Mouse (Mus musculus): ENCODE data around the gene Smoc1. TPM values are rescaled to one million over a fixed set of nuclear protein-coding genes. Genes with fewer than 3 reads are reported as not detected.

Gene Smoc1
- polyA plus RNA-seq, 1 experiment: 0.19 TPM

DNA sequence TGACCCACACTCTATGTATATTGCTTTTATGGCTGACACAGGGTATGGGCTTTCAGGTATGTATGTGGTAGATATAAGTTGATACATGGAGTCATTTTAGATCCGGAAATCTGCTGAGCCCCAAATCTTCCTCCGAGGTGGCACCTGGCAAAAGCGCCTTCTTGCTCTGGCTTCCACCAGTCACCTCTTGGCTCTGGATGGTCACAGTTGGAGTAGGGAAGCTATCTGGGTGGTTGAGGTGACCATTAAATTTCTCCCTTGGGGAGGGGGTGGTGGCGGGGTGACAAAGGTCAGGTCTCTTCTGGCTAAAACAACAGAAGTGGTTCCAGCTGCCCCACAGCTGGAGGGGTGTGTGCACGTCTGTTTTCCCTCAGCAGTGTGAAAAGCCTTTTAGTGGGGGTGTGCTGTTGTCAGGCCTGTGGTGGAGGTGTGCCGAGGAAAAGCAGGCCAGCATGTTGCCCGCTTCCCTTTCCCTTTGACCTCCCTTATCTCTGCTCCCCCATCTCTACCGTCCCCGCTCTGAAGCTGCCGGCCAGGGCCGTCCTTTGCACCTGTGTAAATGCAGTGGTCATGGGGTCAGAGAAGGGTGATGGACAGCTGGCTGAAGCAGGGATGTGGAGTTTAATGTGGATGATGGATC, 68.3 kb downstream of the Smoc1 start:
- Histone ChIP-seq H3K27me3 (ENCODE audit: control insufficient read depth, insufficient read depth, insufficient read length) (peaks cover 22% of the 10 kb centered on the region), H3K79me2 (ENCODE audit: control insufficient read depth, insufficient read depth) (no peaks in the 10 kb centered on the region), H3K4me3 (no peak overlapping the region), H3K4me2 (ENCODE audit: low read depth) (no peak overlapping the region), H3ac (ENCODE audit: control insufficient read depth, insufficient read length) (no peak overlapping the region), H3K36me3 (ENCODE audit: control insufficient read depth, insufficient read depth) (no peaks in the 10 kb centered on the region)
- TF ChIP-seq TCF12 (IDR thresholded peaks at IDR 0.05; ENCODE audit: insufficient read depth, poor library complexity, severe bottlenecking): no peak
- no peak for TF ChIP-seq MYOD1 (IDR thresholded peaks at IDR 0.05; ENCODE audit: control insufficient read depth in 1 of 3, insufficient read length in 2 of 3, low read depth in 2 of 3)
- no peak for TF ChIP-seq MAX (IDR thresholded peaks at IDR 0.05; ENCODE audit: low read depth)
- no peak for TF ChIP-seq REST (IDR thresholded peaks at IDR 0.05; ENCODE audit: insufficient read depth, insufficient read length)
- TF ChIP-seq MYOG (IDR thresholded peaks at IDR 0.05; ENCODE audit: control insufficient read depth in 1 of 3, insufficient read depth in 1 of 3, insufficient read length in 2 of 3, low read depth in 2 of 3): no peak
- TF ChIP-seq SRF (IDR thresholded peaks at IDR 0.05; ENCODE audit: control insufficient read depth, insufficient read length, low read depth): no peak
- TF ChIP-seq USF1 (IDR thresholded peaks at IDR 0.05; ENCODE audit: low read depth): no peak
- TF ChIP-seq POLR2A (IDR thresholded peaks at IDR 0.05; ENCODE audit: insufficient read length, low read depth): no peak
- no peak for TF ChIP-seq POLR2AphosphoS2 (IDR thresholded peaks at IDR 0.05; ENCODE audit: insufficient read length, low read depth)
- TF ChIP-seq TCF3 (IDR thresholded peaks at IDR 0.05; ENCODE audit: insufficient read length, low read depth): no peak

DNA sequence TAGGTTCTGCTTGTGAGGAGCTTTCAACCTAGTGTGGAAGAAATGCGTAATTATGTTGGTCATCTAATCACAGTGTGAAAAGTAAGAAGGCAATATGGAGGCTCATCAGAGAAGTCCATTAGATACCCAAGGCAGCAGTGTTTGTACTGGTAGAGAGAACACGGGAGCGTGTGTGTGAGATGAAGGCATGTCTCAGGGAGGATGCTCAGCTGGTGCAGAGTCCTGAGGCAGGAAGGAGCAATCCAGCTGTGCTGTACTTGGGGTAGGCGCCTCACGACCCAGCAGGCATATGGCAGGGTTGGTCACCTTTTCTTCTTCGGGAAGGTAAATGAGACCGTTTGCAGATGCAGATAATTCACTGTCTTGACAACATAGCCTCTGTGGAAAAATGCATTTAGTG, 70.7 kb downstream of the Smoc1 start:
- TF ChIP-seq TCF3 (IDR thresholded peaks at IDR 0.05; ENCODE audit: insufficient read length, low read depth) (no peak), CEBPB (IDR thresholded peaks at IDR 0.05; ENCODE audit: insufficient read depth, poor library complexity, severe bottlenecking) (no peak), MAX (IDR thresholded peaks at IDR 0.05; ENCODE audit: low read depth) (no peak), POLR2A (IDR thresholded peaks at IDR 0.05; ENCODE audit: insufficient read length, low read depth) (no peak), REST (IDR thresholded peaks at IDR 0.05; ENCODE audit: insufficient read depth, insufficient read length) (no peak), MYOG (IDR thresholded peaks at IDR 0.05; ENCODE audit: control insufficient read depth in 1 of 3, insufficient read depth in 1 of 3, insufficient read length in 2 of 3, low read depth in 2 of 3) (no peak), MYOD1 (IDR thresholded peaks at IDR 0.05; ENCODE audit: control insufficient read depth in 1 of 3, insufficient read length in 2 of 3, low read depth in 2 of 3) (no peak), E2F4 (IDR thresholded peaks at IDR 0.05; ENCODE audit: insufficient read depth) (no peak), POLR2AphosphoS2 (IDR thresholded peaks at IDR 0.05; ENCODE audit: insufficient read length, low read depth) (no peak), USF1 (IDR thresholded peaks at IDR 0.05; ENCODE audit: low read depth) (no peak), SRF (IDR thresholded peaks at IDR 0.05; ENCODE audit: control insufficient read depth, insufficient read length, low read depth) (no peak)
- H3K27me3 ChIP-seq (ENCODE audit: control insufficient read depth, insufficient read depth, insufficient read length): peaks cover 10% of the 10 kb centered on the region
- H3K4me3 ChIP-seq: no peak overlapping the region
- H3K36me3 ChIP-seq (ENCODE audit: control insufficient read depth, insufficient read depth): no peaks in the 10 kb centered on the region
- H3ac ChIP-seq (ENCODE audit: control insufficient read depth, insufficient read length): no peak overlapping the region
- no peak overlapping the region for H3K4me2 ChIP-seq (ENCODE audit: low read depth)
- H3K79me2 ChIP-seq (ENCODE audit: control insufficient read depth, insufficient read depth): no peaks in the 10 kb centered on the region

DNA sequence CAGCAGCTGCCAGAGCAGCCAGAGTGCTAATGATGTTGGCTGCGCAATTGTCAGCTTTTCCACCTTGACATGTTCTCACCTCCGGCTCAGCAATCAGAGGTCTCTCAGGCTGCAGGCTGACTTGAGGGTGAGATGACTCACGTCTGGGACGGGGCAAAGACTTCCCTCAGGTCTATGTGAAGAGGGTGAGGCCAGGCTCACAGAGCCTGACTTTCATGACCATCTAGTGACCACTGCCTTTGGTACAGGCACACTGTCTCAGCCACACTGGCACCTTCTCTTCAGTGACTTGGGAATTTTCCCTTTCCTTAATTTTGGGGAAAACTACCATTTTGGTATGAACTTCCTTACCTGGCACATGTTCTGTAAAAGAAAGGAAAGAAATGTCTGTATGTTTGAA, 71.1 kb downstream of the Smoc1 start:
- Histone ChIP-seq H3K27me3 (ENCODE audit: control insufficient read depth, insufficient read depth, insufficient read length) (peaks cover 8% of the 10 kb centered on the region), H3K4me2 (ENCODE audit: low read depth) (no peak overlapping the region), H3K79me2 (ENCODE audit: control insufficient read depth, insufficient read depth) (no peaks in the 10 kb centered on the region), H3K36me3 (ENCODE audit: control insufficient read depth, insufficient read depth) (no peaks in the 10 kb centered on the region), H3ac (ENCODE audit: control insufficient read depth, insufficient read length) (no peak overlapping the region), H3K4me3 (no peak overlapping the region)
- TF ChIP-seq MAX (IDR thresholded peaks at IDR 0.05; ENCODE audit: low read depth) (no peak), TCF12 (IDR thresholded peaks at IDR 0.05; ENCODE audit: insufficient read depth, poor library complexity, severe bottlenecking) (no peak), SRF (IDR thresholded peaks at IDR 0.05; ENCODE audit: control insufficient read depth, insufficient read length, low read depth) (no peak), CEBPB (IDR thresholded peaks at IDR 0.05; ENCODE audit: insufficient read depth, poor library complexity, severe bottlenecking) (no peak), USF1 (IDR thresholded peaks at IDR 0.05; ENCODE audit: low read depth) (no peak), MYOD1 (IDR thresholded peaks at IDR 0.05; ENCODE audit: control insufficient read depth in 1 of 3, insufficient read length in 2 of 3, low read depth in 2 of 3) (no peak), TCF3 (IDR thresholded peaks at IDR 0.05; ENCODE audit: insufficient read length, low read depth) (no peak), POLR2AphosphoS2 (IDR thresholded peaks at IDR 0.05; ENCODE audit: insufficient read length, low read depth) (no peak), E2F4 (IDR thresholded peaks at IDR 0.05; ENCODE audit: insufficient read depth) (no peak), REST (IDR thresholded peaks at IDR 0.05; ENCODE audit: insufficient read depth, insufficient read length) (no peak), POLR2A (IDR thresholded peaks at IDR 0.05; ENCODE audit: insufficient read length, low read depth) (no peak), MYOG (IDR thresholded peaks at IDR 0.05; ENCODE audit: control insufficient read depth in 1 of 3, insufficient read depth in 1 of 3, insufficient read length in 2 of 3, low read depth in 2 of 3) (no peak)

DNA sequence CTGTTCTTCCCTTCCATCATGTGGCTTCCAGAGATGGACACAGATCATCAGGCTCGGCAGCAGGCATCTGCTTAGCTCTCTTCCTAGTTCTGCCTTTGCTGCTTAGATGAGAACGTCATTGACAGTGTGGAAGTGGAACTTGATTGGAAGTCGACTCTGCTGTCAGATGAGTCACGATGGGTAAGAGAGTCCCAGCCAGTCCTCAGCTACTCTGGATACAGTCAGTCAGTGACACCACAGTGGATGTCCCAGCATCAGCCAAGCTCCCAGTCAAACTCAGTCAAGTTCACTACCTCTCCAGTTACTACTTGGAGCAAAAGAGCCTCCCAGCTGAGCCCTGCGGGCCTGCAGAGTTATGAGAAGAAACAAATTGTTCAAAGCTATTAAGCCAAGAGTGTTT, 72.6 kb downstream of the Smoc1 start:
- Histone ChIP-seq H3ac (ENCODE audit: control insufficient read depth, insufficient read length) (no peak overlapping the region), H3K27me3 (ENCODE audit: control insufficient read depth, insufficient read depth, insufficient read length) (peaks cover 8% of the 10 kb centered on the region), H3K79me2 (ENCODE audit: control insufficient read depth, insufficient read depth) (no peaks in the 10 kb centered on the region), H3K36me3 (ENCODE audit: control insufficient read depth, insufficient read depth) (no peaks in the 10 kb centered on the region), H3K4me2 (ENCODE audit: low read depth) (no peak overlapping the region), H3K4me3 (no peak overlapping the region)
- no peak for TF ChIP-seq MYOG (IDR thresholded peaks at IDR 0.05; ENCODE audit: control insufficient read depth in 1 of 3, insufficient read depth in 1 of 3, insufficient read length in 2 of 3, low read depth in 2 of 3)
- no peak for TF ChIP-seq SRF (IDR thresholded peaks at IDR 0.05; ENCODE audit: control insufficient read depth, insufficient read length, low read depth)
- no peak for TF ChIP-seq E2F4 (IDR thresholded peaks at IDR 0.05; ENCODE audit: insufficient read depth)
- no peak for TF ChIP-seq REST (IDR thresholded peaks at IDR 0.05; ENCODE audit: insufficient read depth, insufficient read length)
- TF ChIP-seq TCF12 (IDR thresholded peaks at IDR 0.05; ENCODE audit: insufficient read depth, poor library complexity, severe bottlenecking): no peak
- TF ChIP-seq CEBPB (IDR thresholded peaks at IDR 0.05; ENCODE audit: insufficient read depth, poor library complexity, severe bottlenecking): no peak
- no peak for TF ChIP-seq TCF3 (IDR thresholded peaks at IDR 0.05; ENCODE audit: insufficient read length, low read depth)
- TF ChIP-seq MYOD1 (IDR thresholded peaks at IDR 0.05; ENCODE audit: control insufficient read depth in 1 of 3, insufficient read length in 2 of 3, low read depth in 2 of 3): no peak
- TF ChIP-seq POLR2A (IDR thresholded peaks at IDR 0.05; ENCODE audit: insufficient read length, low read depth): no peak
- TF ChIP-seq USF1 (IDR thresholded peaks at IDR 0.05; ENCODE audit: low read depth): no peak
- no peak for TF ChIP-seq MAX (IDR thresholded peaks at IDR 0.05; ENCODE audit: low read depth)
- TF ChIP-seq POLR2AphosphoS2 (IDR thresholded peaks at IDR 0.05; ENCODE audit: insufficient read length, low read depth): no peak
